Comparison of ENCODE assay signal across 28 mouse cellular contexts in the genomic region with DNA sequence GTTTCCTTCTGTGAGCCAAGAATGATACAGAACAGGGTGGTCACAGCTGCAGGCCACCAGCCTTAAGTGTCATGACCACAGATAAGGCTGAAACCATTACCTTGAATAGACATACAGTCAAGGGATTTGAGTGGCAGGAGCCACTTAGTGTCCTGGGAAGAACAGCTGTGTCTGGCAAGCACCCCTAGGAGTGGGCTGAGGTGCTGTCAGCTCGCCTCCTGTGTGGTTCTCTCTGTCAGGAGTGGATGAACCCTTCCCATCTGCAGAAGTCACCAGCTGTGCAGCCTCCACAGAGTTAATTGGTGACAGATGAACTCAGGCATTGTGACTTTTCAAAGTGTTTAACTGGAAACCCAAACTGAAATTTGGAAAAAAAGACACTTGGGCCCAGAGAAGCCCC.
DNase-seq lines count a peak whose midpoint lies in the region; ATAC-seq and TF ChIP-seq lines count a peak whose summit lies in the region.
"Had no signal": no experiment of that assay in that cellular context is flagged by ENCODE, and none has a peak within 500 bp of the region (broad histone marks: within the 10 kb centered on the region; RNA-seq: fewer than 3 reads in every experiment).

No protein-coding gene starts in this region.

- no peak overlapping the region for H3K27ac ChIP-seq in heart, embryonic 16.5 days (ENCODE audit: low read length)
- H3K27ac ChIP-seq in lung, embryonic 14.5 days (ENCODE audit: low read depth), result no peak overlapping the region
- no peak overlapping the region for H3K27ac ChIP-seq in embryonic facial prominence, embryonic 14.5 days (replicated peaks; ENCODE audit: low read depth, low read length)
- H3K27ac ChIP-seq in liver, embryonic 11.5 days (ENCODE audit: low read depth, low read length), result no peak overlapping the region
- H3K27ac ChIP-seq: forebrain, embryonic 13.5 days; hindbrain, embryonic 13.5 days; liver, embryonic 15.5 days; neural tube, embryonic 12.5 days had no signal

- no peak overlapping the region for H3K4me2 ChIP-seq in heart, embryonic 16.5 days (ENCODE audit: low read depth, low read length)
- no peak overlapping the region for H3K4me2 ChIP-seq in lung, embryonic 14.5 days
- H3K4me2 ChIP-seq in embryonic facial prominence, embryonic 14.5 days (ENCODE audit: low read depth, low read length), result no peak overlapping the region
- H3K4me2 ChIP-seq in liver, embryonic 11.5 days, result no peak overlapping the region
- H3K4me2 ChIP-seq: embryonic facial prominence, embryonic 15.5 days; forebrain, embryonic 13.5 days; heart, embryonic 12.5 days; hindbrain, embryonic 13.5 days; liver, embryonic 15.5 days; midbrain, embryonic 11.5 days; neural tube, embryonic 12.5 days had no signal

- H3K4me3 ChIP-seq in heart, embryonic 16.5 days (ENCODE audit: low read length), result no peak overlapping the region
- no peak overlapping the region for H3K4me3 ChIP-seq in lung, embryonic 14.5 days (ENCODE audit: low read depth, low read length)
- no peak overlapping the region for H3K4me3 ChIP-seq in embryonic facial prominence, embryonic 14.5 days (ENCODE audit: low read depth, low read length)
- H3K4me3 ChIP-seq in liver, embryonic 11.5 days (ENCODE audit: low read depth, low read length), result no peak overlapping the region
- H3K4me3 ChIP-seq: embryonic facial prominence, embryonic 15.5 days; forebrain, embryonic 13.5 days; heart, embryonic 12.5 days; hindbrain, embryonic 13.5 days; liver, embryonic 15.5 days; neural tube, embryonic 12.5 days had no signal

- 46% methylated on average over 1 of the region's 1 CpGs for WGBS in heart, embryonic 16.5 days
- 35% methylated on average over 1 of the region's 1 CpGs for WGBS in lung, embryonic 14.5 days
- WGBS in embryonic facial prominence, embryonic 14.5 days, result 35% methylated on average over 1 of the region's 1 CpGs
- WGBS in liver, embryonic 11.5 days, result 67% methylated on average over 1 of the region's 1 CpGs

- H3K9ac ChIP-seq in heart, embryonic 16.5 days (ENCODE audit: low read length), result no peak overlapping the region
- H3K9ac ChIP-seq in lung, embryonic 14.5 days, result no peak overlapping the region
- H3K9ac ChIP-seq in embryonic facial prominence, embryonic 14.5 days (ENCODE audit: low read depth, low read length), result no peak overlapping the region
- H3K9ac ChIP-seq in liver, embryonic 11.5 days (ENCODE audit: low read depth, low read length), result no peak overlapping the region
- H3K9ac ChIP-seq: embryonic facial prominence, embryonic 15.5 days; forebrain, embryonic 13.5 days; heart, embryonic 12.5 days; hindbrain, embryonic 13.5 days; liver, embryonic 15.5 days; neural tube, embryonic 12.5 days had no signal

- H3K27me3 ChIP-seq in heart, embryonic 16.5 days (ENCODE audit: control insufficient read depth, insufficient read depth, low read length), result peaks cover 8% of the 10 kb centered on the region
- no peaks in the 10 kb centered on the region for H3K27me3 ChIP-seq in lung, embryonic 14.5 days (ENCODE audit: insufficient read depth, low read length)
- H3K27me3 ChIP-seq in embryonic facial prominence, embryonic 14.5 days (replicated peaks; ENCODE audit: control insufficient read depth, insufficient read depth, low read length), result no peaks in the 10 kb centered on the region
- H3K27me3 ChIP-seq in liver, embryonic 11.5 days (replicated peaks; ENCODE audit: control insufficient read depth, insufficient read depth, low read length), result no peaks in the 10 kb centered on the region; the same call in 1 of the 2 replicates
- H3K27me3 ChIP-seq: forebrain, embryonic 13.5 days; liver, embryonic 15.5 days; neural tube, embryonic 12.5 days had no signal

- H3K9me3 ChIP-seq in heart, embryonic 16.5 days (replicated peaks; ENCODE audit: control insufficient read depth, low read length), result no peaks in the 10 kb centered on the region
- no peaks in the 10 kb centered on the region for H3K9me3 ChIP-seq in lung, embryonic 14.5 days (ENCODE audit: low read depth, low read length)
- H3K9me3 ChIP-seq in embryonic facial prominence, embryonic 14.5 days (ENCODE audit: control insufficient read depth, low read length), result no peaks in the 10 kb centered on the region
- H3K9me3 ChIP-seq in liver, embryonic 11.5 days (ENCODE audit: control insufficient read depth, low read length), result no peaks in the 10 kb centered on the region
- H3K9me3 ChIP-seq: embryonic facial prominence, embryonic 15.5 days; forebrain, embryonic 13.5 days; heart, embryonic 12.5 days; hindbrain, embryonic 13.5 days; liver, embryonic 15.5 days; neural tube, embryonic 12.5 days had no signal

- H3K36me3 ChIP-seq in heart, embryonic 16.5 days (ENCODE audit: control insufficient read depth, insufficient read depth), result no peaks in the 10 kb centered on the region
- no peaks in the 10 kb centered on the region for H3K36me3 ChIP-seq in lung, embryonic 14.5 days (ENCODE audit: insufficient read depth)
- H3K36me3 ChIP-seq in embryonic facial prominence, embryonic 14.5 days (ENCODE audit: control insufficient read depth, insufficient read depth, low read length), result no peaks in the 10 kb centered on the region
- no peaks in the 10 kb centered on the region for H3K36me3 ChIP-seq in liver, embryonic 11.5 days (ENCODE audit: control insufficient read depth, insufficient read depth, low read length)
- H3K36me3 ChIP-seq: embryonic facial prominence, embryonic 15.5 days; heart, embryonic 12.5 days; hindbrain, embryonic 13.5 days; liver, embryonic 15.5 days; neural tube, embryonic 12.5 days had no signal

- intact Hi-C loops in heart, postnatal 36 days (cut with DNase I), result no loop called here

- H3K4me1 ChIP-seq in heart, embryonic 16.5 days (ENCODE audit: control insufficient read depth, insufficient read depth, low read length), result peaks cover 6% of the 10 kb centered on the region
- 0 out of 2 replicates have a peak, but pooled peaks cover 3% of the 10 kb centered on the region for H3K4me1 ChIP-seq in lung, embryonic 14.5 days (ENCODE audit: insufficient read depth)
- H3K4me1 ChIP-seq in embryonic facial prominence, embryonic 14.5 days (ENCODE audit: control insufficient read depth, insufficient read depth, low read length), result peaks cover 18% of the 10 kb centered on the region
- no peaks in the 10 kb centered on the region for H3K4me1 ChIP-seq in liver, embryonic 11.5 days (replicated peaks; ENCODE audit: control insufficient read depth, insufficient read depth, low read length)

- ATAC-seq in frontal cortex, adult (ENCODE audit: low TSS enrichment), result 0 out of 2 replicates have a peak, but pooled peaks have one; percentile 6
- ATAC-seq in heart, embryonic 16.5 days (replicated peaks; ENCODE audit: extremely low read depth, insufficient read depth, low FRiP score), result 0 out of 2 replicates have a peak, but pooled peaks have one; percentile 46
- ATAC-seq in lung, embryonic 14.5 days (ENCODE audit: insufficient read depth), result no peak
- ATAC-seq in embryonic facial prominence, embryonic 14.5 days (ENCODE audit: low read depth), result no peak; the same call in 1 of the 2 replicates
- ATAC-seq in liver, embryonic 11.5 days (replicated peaks; ENCODE audit: low FRiP score), result no peak
- ATAC-seq: forebrain, embryonic 13.5 days; intestine, postnatal 0 days; midbrain, embryonic 16.5 days had no signal

- TF ChIP-seq CTCF in lung, embryonic 14.5 days (IDR thresholded peaks at IDR 0.05; ENCODE audit: low read depth), result no peak

- no peak for DNase-seq in frontal cortex, postnatal 25 days (ENCODE audit: low spot score in 2 of 2)
- no peak for DNase-seq in heart, postnatal 36 days
- DNase-seq in lung, embryonic 14.5 days, result peak; percentile 7
- DNase-seq in lung, adult 18-20 months, result no peak
- peak; percentile 64 for DNase-seq in embryonic facial prominence, embryonic 14.5 days (ENCODE audit: low spot score)
- no peak for DNase-seq in liver, embryonic 11.5 days (ENCODE audit: low spot score)
- DNase-seq: adrenal gland, postnatal 25 days; cerebellum, adult 11-12 months; cerebellum, postnatal 10 days; kidney, adult 9 months; kidney, postnatal 10 days; layer of hippocampus, postnatal 36 days; left cerebral cortex, postnatal 4 days; liver; lung, postnatal 36 days; right cerebral cortex, postnatal 14 days; thymus, postnatal 4 days had no signal

Comparison
In these comparisons a context has a peak if more than half of its experiments do, and no peak if none do; other contexts are left out.
1. DNase-seq: peak in lung, embryonic 14.5 days (single experiment) and embryonic facial prominence, embryonic 14.5 days (single experiment); none in frontal cortex, postnatal 25 days (0 of 2), heart, postnatal 36 days (0 of 2), lung, adult 18-20 months (0 of 2) and liver, embryonic 11.5 days (single experiment).
2. ATAC-seq: peak in frontal cortex, adult (single experiment) and heart, embryonic 16.5 days (single experiment); none in lung, embryonic 14.5 days (single experiment), embryonic facial prominence, embryonic 14.5 days (single experiment) and liver, embryonic 11.5 days (single experiment).